Mouse (Mus musculus) erythroblast, embryonic 14.5 days (primary cell): ENCODE results near the gene Cgref1.

Experiments used
- GATA1 ChIP-seq: IDR thresholded peaks from 2 replicates; pipeline ENCODE4 v1.6.1; 2012; ENCODE audit warnings: low read length, inconsistent platforms, mixed read lengths
- TAL1 ChIP-seq: IDR thresholded peaks from 3 replicates; pipeline ENCODE4 v1.6.1; 2012; ENCODE audit warnings: low read length, inconsistent platforms, mixed read lengths

GRCm38 (mm10) chr5:30959198-30959854, 13.9 kb upstream of the Cgref1 start:
- TF ChIP-seq TAL1 = no peak
- no peak for TF ChIP-seq GATA1
